ENCODE assay signal across 17 mouse cellular contexts in genomic region chr6:55098603-55099002, GRCm38 (mm10). TPM values are rescaled to one million over a fixed set of nuclear protein-coding genes. Genes with fewer than 3 reads are reported as not detected.
"Had no signal": no experiment of that assay in that cellular context is flagged by ENCODE, and none has a peak within 500 bp of the region (broad histone marks: within the 10 kb centered on the region; RNA-seq: fewer than 3 reads in every experiment).

No protein-coding gene starts in this region.

- H3K4me1 ChIP-seq: limb, embryonic 12.5 days; limb, embryonic 15.5 days; midbrain, embryonic 10.5 days; midbrain, embryonic 13.5 days had no signal

- H3K4me2 ChIP-seq: limb, embryonic 12.5 days; limb, embryonic 15.5 days; liver, embryonic 11.5 days; lung, embryonic 15.5 days; midbrain, embryonic 13.5 days; neural tube, embryonic 13.5 days had no signal

- H3K27ac ChIP-seq: limb, embryonic 12.5 days; limb, embryonic 15.5 days; liver, embryonic 14.5 days; lung, embryonic 15.5 days; midbrain, embryonic 10.5 days; midbrain, embryonic 13.5 days; neural tube, embryonic 13.5 days; stomach, postnatal 0 days had no signal

- DNase-seq: kidney, adult 18-20 months; kidney, adult 9 months; kidney, postnatal 14 days; kidney, postnatal 4 days; thymus, postnatal 25 days had no signal

- ATAC-seq: midbrain, embryonic 13.5 days; midbrain, embryonic 16.5 days had no signal

- H3K9ac ChIP-seq: limb, embryonic 12.5 days; limb, embryonic 15.5 days; liver, embryonic 14.5 days; lung, embryonic 15.5 days; midbrain, embryonic 13.5 days; neural tube, embryonic 13.5 days had no signal

- H3K36me3 ChIP-seq: limb, embryonic 12.5 days; limb, embryonic 15.5 days; lung, embryonic 15.5 days; midbrain, embryonic 10.5 days; midbrain, embryonic 13.5 days; neural tube, embryonic 13.5 days had no signal

- H3K27me3 ChIP-seq: limb, embryonic 12.5 days; limb, embryonic 15.5 days; lung, embryonic 15.5 days; midbrain, embryonic 13.5 days had no signal

- H3K9me3 ChIP-seq: limb, embryonic 12.5 days; limb, embryonic 15.5 days; lung, embryonic 15.5 days; midbrain, embryonic 10.5 days; midbrain, embryonic 13.5 days; neural tube, embryonic 13.5 days had no signal

- H3K4me3 ChIP-seq: limb, embryonic 12.5 days; limb, embryonic 15.5 days; lung, embryonic 15.5 days; megakaryocyte, embryonic 14.5 days; midbrain, embryonic 10.5 days; midbrain, embryonic 13.5 days; myocyte; neural tube, embryonic 13.5 days had no signal

RNA-seq across cellular contexts. Expression of gene Crhr2, which starts 34.2 kb away (rescaled TPM):
- polyA plus RNA-seq: limb, embryonic 12.5 days; myocyte had no signal
